Mouse (Mus musculus) liver, embryonic 14.5 days (tissue): ENCODE measurements around the gene Cdk8.

Source experiments
- CTCF ChIP-seq: IDR thresholded peaks from 2 replicates; pipeline ENCODE4 v1.5.1; 2016; ENCODE audit warnings: antibody characterized with exemption, low read depth, control low read depth
- EP300 ChIP-seq: IDR thresholded peaks from 2 replicates; pipeline ENCODE4 v1.6.1; 2016; ENCODE audit warnings: antibody characterized with exemption, low read depth

- TF ChIP-seq CTCF (peak; percentile 55), EP300 (no peak)
Observed at GRCm38 (mm10) chr5:146220879-146221714, 9.9 kb upstream of the Cdk8 start, which contains the start of gene Rnf6.
